Mouse (Mus musculus) limb, embryonic 11.5 days (tissue): ENCODE measurements around the gene Zfp467. TPM values are rescaled to one million over a fixed set of nuclear protein-coding genes. Genes with fewer than 3 reads are reported as not detected.
A peak's percentile ranks its signal among the peaks of the same experiment; 100 is the strongest.

Experiments
- ATAC-seq: fragments of 200-750 bp; cut with Nextera tagmentation; 2 replicates; pipeline ENCODE4 v1.8.0; 2017; ENCODE audit warnings: low read depth; ENCODE audit not compliant: insufficient number of reproducible peaks, low FRiP score, low TSS enrichment
- DNase-seq: peaks from one replicate; pipeline ENCODE4 v3.0.0-alpha.2; 2015; ENCODE audit warnings: low spot score
- H3K27ac ChIP-seq: fragments of 300-500 bp; sonication (generic); replicated peaks from 2 replicates; pipeline ENCODE4 v1.5.1; 2014; ENCODE audit warnings: low read depth, mild to moderate bottlenecking, low read length
- H3K27me3 ChIP-seq: fragments of 300-500 bp; sonication (generic); 2 replicates; pipeline ENCODE4 v1.6.1; 2014; ENCODE audit warnings: mild to moderate bottlenecking, low read length, mixed read lengths; ENCODE audit not compliant: control insufficient read depth, insufficient read depth
- H3K36me3 ChIP-seq: fragments of 300-500 bp; sonication (generic); 2 replicates; pipeline ENCODE4 v1.6.1; 2014; ENCODE audit warnings: mild to moderate bottlenecking, low read length, moderate library complexity, mixed read lengths; ENCODE audit not compliant: control insufficient read depth, insufficient read depth
- H3K4me1 ChIP-seq: fragments of 300-500 bp; sonication (generic); 2 replicates; pipeline ENCODE4 v1.6.1; 2014; ENCODE audit warnings: low read length, mixed read lengths; ENCODE audit not compliant: control insufficient read depth, insufficient read depth
- H3K4me2 ChIP-seq: fragments of 300-500 bp; sonication (generic); 2 replicates; pipeline ENCODE4 v1.6.1; 2014; ENCODE audit warnings: low read depth, mild to moderate bottlenecking, moderate library complexity; ENCODE audit not compliant: severe bottlenecking
- H3K4me3 ChIP-seq: fragments of 300-500 bp; sonication (generic); 2 replicates; pipeline ENCODE4 v1.5.1; 2014; ENCODE audit warnings: low read depth, low read length
- H3K9ac ChIP-seq: fragments of 300-500 bp; sonication (generic); 2 replicates; pipeline ENCODE4 v1.6.1; 2014; ENCODE audit warnings: mild to moderate bottlenecking, low read length
- H3K9me3 ChIP-seq: fragments of 300-500 bp; sonication (generic); 2 replicates; pipeline ENCODE4 v1.6.1; 2016; ENCODE audit warnings: low read length; ENCODE audit not compliant: control insufficient read depth
- WGBS: fragments of 180-500 bp; shearing (Covaris S2); extraction: QIAGEN DNeasy Blood & Tissue Kit; methylation state at CpG from one replicate; pipeline ENCODE4 v1.1.7; 2014; 5-methylcytosine and 5-hydroxymethylcytosine counted together
- microRNA-seq: library from miRNA; unstranded; fragments of <30 nt; microRNA quantifications from one replicate; pipeline ENCODE4, GENCODE M21; 2016
- polyA plus RNA-seq: library from polyadenylated mRNA; unstranded; fragments of >200 nt; fragmentation: Nextera tagmentation; extraction: Ambion mirVana; gene quantifications from 2 replicates; pipeline ENCODE4 v1.2.1, GENCODE M21; 2014

Gene Zfp467
- polyA plus RNA-seq, 1 experiment from 2014 or later, result 15.6 TPM

DNA sequence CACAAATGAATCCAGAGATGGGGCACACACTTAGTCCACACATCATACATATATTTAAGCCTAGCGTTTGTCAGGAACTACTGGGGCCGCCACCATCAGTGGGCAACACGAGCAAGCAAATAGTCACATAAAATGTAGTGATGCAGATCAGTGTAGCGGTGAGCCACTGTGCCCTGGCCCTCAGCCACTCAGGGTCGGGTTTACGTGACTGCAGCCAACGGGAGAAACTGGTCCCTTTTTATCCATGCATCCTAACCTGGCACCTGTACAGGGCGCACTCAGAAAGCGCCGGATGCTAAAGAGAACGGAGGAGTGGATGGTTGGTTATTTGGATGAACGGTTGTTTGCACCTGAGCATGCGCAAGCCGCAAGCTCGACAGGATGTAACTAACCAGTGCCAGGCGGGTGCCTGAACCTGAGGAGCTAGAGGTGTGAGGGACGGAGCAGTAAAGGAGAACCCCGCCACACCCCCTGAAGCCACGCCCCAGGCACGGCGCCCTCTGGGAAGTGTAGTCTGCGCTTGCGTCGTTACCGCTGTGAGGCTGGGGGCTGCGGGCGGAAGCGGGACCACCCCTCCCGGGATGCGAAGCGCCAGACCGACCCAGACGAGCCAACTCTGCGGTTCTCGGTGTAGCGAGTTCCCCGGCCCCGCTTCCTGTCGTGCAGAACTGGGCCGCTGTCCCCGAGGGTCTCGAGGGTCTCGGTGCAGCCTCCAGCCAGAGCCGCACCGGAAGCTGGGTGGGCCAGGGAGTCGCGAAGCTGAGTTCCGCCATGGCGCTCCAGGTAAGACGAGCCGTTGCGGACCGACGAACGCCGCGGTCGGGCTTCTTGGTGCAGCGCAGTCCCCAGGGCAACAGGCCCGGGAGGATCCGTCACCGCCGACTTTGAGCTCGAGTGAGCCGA lies 50.3 kb downstream of the Zfp467 start, which contains the start of gene Krba1:
Gene Krba1, plus strand, starts transcription at position 482 of the 903 bp plus-strand sequence.
- Histone ChIP-seq H3K4me1 (no peaks in the 10 kb centered on the region), H3K4me3 (peak within 1 kb of the TSS; percentile 69), H3K9me3 (no peaks in the 10 kb centered on the region), H3K27me3 (no peaks in the 10 kb centered on the region), H3K9ac (peak within 1 kb of the TSS; percentile 79), H3K4me2 (peak within 1 kb of the TSS; percentile 59), H3K36me3 (no peaks in the 10 kb centered on the region), H3K27ac (no peak within 1 kb of the TSS)
- ATAC-seq, result peak; percentile 97
- 1% methylated on average over 64 of the region's 65 CpGs for WGBS
- DNase-seq, result peak; percentile 93

DNA sequence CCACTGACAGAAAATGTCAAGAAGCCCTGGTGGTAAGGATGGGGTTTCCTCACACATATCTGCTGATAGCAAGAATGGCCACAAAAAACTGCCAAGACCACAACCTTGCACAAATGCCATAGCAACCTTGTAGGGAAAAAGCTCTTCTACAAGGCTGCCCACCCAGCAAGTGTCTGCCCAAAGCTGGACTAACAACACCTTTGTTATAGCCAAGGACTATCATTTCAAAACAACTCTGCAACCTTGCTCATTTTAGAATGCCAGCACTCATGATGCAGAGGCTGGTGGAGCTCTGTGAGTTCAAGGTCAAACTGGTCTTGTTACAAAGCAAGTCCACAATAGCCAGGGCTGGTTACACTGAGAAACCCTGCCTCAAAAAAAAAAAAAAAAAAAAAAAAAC lies 51.8 kb downstream of the Zfp467 start:
- no peaks in the 10 kb centered on the region for H3K4me1 ChIP-seq
- H3K4me3 ChIP-seq, result no peak overlapping the region
- no peaks in the 10 kb centered on the region for H3K36me3 ChIP-seq
- ATAC-seq (no peak), DNase-seq (no peak)
- H3K9ac ChIP-seq, result no peak overlapping the region
- no peak overlapping the region for H3K27ac ChIP-seq
- H3K4me2 ChIP-seq, result no peak overlapping the region
- no peaks in the 10 kb centered on the region for H3K27me3 ChIP-seq
- H3K9me3 ChIP-seq, result no peaks in the 10 kb centered on the region

DNA sequence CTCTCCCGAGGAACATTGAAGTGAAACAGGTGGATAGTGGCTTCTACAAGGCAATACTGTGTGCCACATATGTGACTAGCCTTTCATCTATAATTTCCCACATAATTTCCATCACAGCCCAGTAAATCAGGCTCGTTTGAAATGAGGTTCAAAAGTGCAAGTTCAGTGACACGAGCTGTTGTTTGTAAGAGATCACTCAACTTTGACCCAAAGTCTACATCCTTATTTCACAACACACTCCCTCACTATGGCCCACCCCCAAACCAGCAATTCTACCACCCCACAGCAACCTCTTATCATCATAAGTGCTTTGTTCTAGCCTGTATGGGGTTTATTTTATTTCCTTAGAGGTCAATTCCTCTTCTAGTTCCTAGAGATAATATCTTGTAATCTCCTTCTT lies 57.4 kb downstream of the Zfp467 start:
- DNase-seq, result no peak
- Histone ChIP-seq H3K9ac (no peak overlapping the region), H3K36me3 (no peaks in the 10 kb centered on the region), H3K4me1 (no peaks in the 10 kb centered on the region), H3K27ac (no peak overlapping the region), H3K4me2 (no peak overlapping the region), H3K4me3 (no peak overlapping the region), H3K27me3 (no peaks in the 10 kb centered on the region), H3K9me3 (no peaks in the 10 kb centered on the region)
- no peak for ATAC-seq
- WGBS, result 58% methylated on average over 3 of the region's 3 CpGs

Small RNAs within 50 kb of the gene (microRNA-seq; reads per million reads assigned to microRNA genes)
- not detected for gene Gm24325

Other genes with a start within 250 kb of the Zfp467 start
- 25.2 and 25.5 TPM in 2 replicates for gene Krba1, start 50.2 kb downstream of the Zfp467 start, polyA plus RNA-seq
- gene Sspo, start 2.4 kb upstream of the Zfp467 start, polyA plus RNA-seq, result 0.23 and 0.34 TPM in 2 replicates
- 4.0 and 4.1 TPM in 2 replicates for gene Atp6v0e2, start 91.8 kb upstream of the Zfp467 start, polyA plus RNA-seq
- gene Lrrc61, start 109.0 kb upstream of the Zfp467 start, polyA plus RNA-seq, result 12.4 and 14.6 TPM in 2 replicates
- gene Rarres2, start 127.0 kb upstream of the Zfp467 start, polyA plus RNA-seq, result 4.3 and 5.6 TPM in 2 replicates
- not detected in 2 replicates for gene Gm45021, start 143.8 kb upstream of the Zfp467 start, polyA plus RNA-seq
- 42.8 and 46.1 TPM in 2 replicates for gene Repin1, start 148.1 kb upstream of the Zfp467 start, polyA plus RNA-seq
- not detected in 2 replicates for gene Gm44965, start 148.1 kb upstream of the Zfp467 start, polyA plus RNA-seq
- gene Zfp775, start 156.2 kb upstream of the Zfp467 start, polyA plus RNA-seq, result 9.8 and 9.9 TPM in 2 replicates
- 0.71 and 0.83 TPM in 2 replicates for gene AI854703, start 180.9 kb upstream of the Zfp467 start, polyA plus RNA-seq
- 0.24 and 0.48 TPM in 2 replicates for gene Gimap8, start 201.4 kb upstream of the Zfp467 start, polyA plus RNA-seq
- gene Gimap9, start 230.3 kb upstream of the Zfp467 start, polyA plus RNA-seq, result 4.4 and 5.4 TPM in 2 replicates
- gene Gimap4, start 238.7 kb upstream of the Zfp467 start, polyA plus RNA-seq, result 10.8 and 12.3 TPM in 2 replicates